Mouse (Mus musculus) hindbrain, postnatal 0 days (tissue): Measurements from ENCODE around the gene Ccdc85a. TPM values are rescaled to one million over a fixed set of nuclear protein-coding genes. Genes with fewer than 3 reads are reported as not detected.
A peak's percentile ranks its signal among the peaks of the same experiment; 100 is the strongest.

Source experiments
- ATAC-seq: fragments of 200-750 bp; cut with Nextera tagmentation; 2 replicates; pipeline ENCODE4 v1.8.0; 2017; ENCODE audit warnings: mild to moderate bottlenecking, moderate TSS enrichment, moderate library complexity
- DNase-seq: peaks from one replicate; pipeline ENCODE4 v3.0.0-alpha.2; 2015; ENCODE audit warnings: low spot score
- H3K27ac ChIP-seq: fragments of 300-500 bp; sonication (generic); 2 replicates; pipeline ENCODE4 v1.5.1; 2014; ENCODE audit warnings: mild to moderate bottlenecking
- H3K27me3 ChIP-seq: fragments of 300-500 bp; sonication (generic); 2 replicates; pipeline ENCODE4 v1.6.1; 2014; ENCODE audit warnings: low read length, mixed read lengths; ENCODE audit not compliant: insufficient read depth
- H3K36me3 ChIP-seq: fragments of 300-500 bp; sonication (generic); 2 replicates; pipeline ENCODE4 v1.6.1; 2014; ENCODE audit warnings: low read length, mixed read lengths; ENCODE audit not compliant: insufficient read depth
- H3K4me1 ChIP-seq: fragments of 300-500 bp; sonication (generic); 2 replicates; pipeline ENCODE4 v1.6.1; 2014; ENCODE audit warnings: antibody characterized with exemption, low read length, mixed read lengths; ENCODE audit not compliant: insufficient read depth
- H3K4me2 ChIP-seq: fragments of 300-500 bp; sonication (generic); 2 replicates; pipeline ENCODE4 v1.6.1; 2014; ENCODE audit warnings: low read depth, mild to moderate bottlenecking, low read length, moderate library complexity, mixed read lengths
- H3K4me3 ChIP-seq: fragments of 300-500 bp; sonication (generic); 2 replicates; pipeline ENCODE4 v1.5.1; 2014; ENCODE audit warnings: low read length
- H3K9ac ChIP-seq: fragments of 300-500 bp; sonication (generic); replicated peaks from 2 replicates; pipeline ENCODE4 v1.6.1; 2014; ENCODE audit warnings: mild to moderate bottlenecking, low read length, moderate library complexity, mixed read lengths
- H3K9me3 ChIP-seq: fragments of 300-500 bp; sonication (generic); 2 replicates; pipeline ENCODE4 v1.6.1; 2016; ENCODE audit warnings: low read length, mixed read lengths
- CTCF ChIP-seq: IDR thresholded peaks from 2 replicates; pipeline ENCODE4 v1.5.1; 2016; ENCODE audit warnings: antibody characterized with exemption, control low read depth, low read depth
- WGBS: fragments of 180-500 bp; shearing (Covaris S2); extraction: QIAGEN DNeasy Blood & Tissue Kit; methylation state at CpG from one replicate; pipeline ENCODE4 v1.1.7; 2014; 5-methylcytosine and 5-hydroxymethylcytosine counted together
- polyA plus RNA-seq: library from polyadenylated mRNA; unstranded; fragments of >200 nt; fragmentation: Nextera tagmentation; extraction: Ambion mirVana; gene quantifications from 2 replicates; pipeline ENCODE4 v1.2.1, GENCODE M21; 2015
- total RNA-seq: library from RNA; depleted of rRNA; stranded (reverse); fragments of >200 nt; gene quantifications from 2 replicates; pipeline ENCODE4 v1.2.3, GENCODE M21; 2014

Gene Ccdc85a
- total and polyA plus RNA-seq, 2 experiments from 2014 or later: 27.6 to 51.7 TPM

DNA sequence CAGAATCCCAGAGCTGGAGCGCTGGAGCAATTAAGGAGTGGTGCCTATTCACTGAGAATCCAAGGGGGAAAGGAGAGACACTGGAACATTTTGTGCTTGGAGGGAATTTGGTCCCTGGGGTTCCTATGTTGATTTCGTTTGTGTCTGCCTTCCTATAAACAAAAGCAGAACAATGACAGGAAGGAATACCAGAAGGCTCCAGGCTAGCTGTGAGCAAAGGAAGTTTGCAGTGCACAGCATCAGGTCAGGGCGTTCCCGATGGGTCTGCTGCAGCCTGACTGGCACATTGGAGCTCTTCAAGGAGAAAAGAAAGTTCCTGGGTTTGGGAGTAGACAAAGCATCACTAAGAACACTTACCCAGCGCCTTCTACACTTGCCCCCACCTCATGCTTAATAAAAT, 1.9 kb downstream of the Ccdc85a start:
- TF ChIP-seq CTCF: no peak
- Histone ChIP-seq H3K4me2 (peak overlapping the region; percentile 90), H3K36me3 (no peaks in the 10 kb centered on the region), H3K4me3 (peak overlapping the region; percentile 79), H3K4me1 (0 out of 2 replicates have a peak, but pooled peaks cover 4% of the 10 kb centered on the region), H3K9me3 (no peaks in the 10 kb centered on the region), H3K9ac (peak overlapping the region; percentile 25), H3K27me3 (no peaks in the 10 kb centered on the region), H3K27ac (no peak overlapping the region)
- ATAC-seq (no peak), DNase-seq (peak; percentile 23)
- 11% methylated on average over 5 of the region's 5 CpGs for WGBS

GRCm38 (mm10) chr11:28572423-28572822, 11.7 kb downstream of the Ccdc85a start:
- Histone ChIP-seq H3K27ac (no peak overlapping the region), H3K4me1 (no peaks in the 10 kb centered on the region), H3K36me3 (peaks cover 7% of the 10 kb centered on the region; the same call in 1 of the 2 replicates), H3K4me2 (no peak overlapping the region), H3K9me3 (no peaks in the 10 kb centered on the region), H3K9ac (no peak overlapping the region), H3K27me3 (no peaks in the 10 kb centered on the region), H3K4me3 (no peak overlapping the region)
- DNase-seq: no peak
- no peak for ATAC-seq
- TF ChIP-seq CTCF: no peak
- whole genome bisulfite sequencing: 75% methylated on average over 1 of the region's 1 CpGs

- H3K4me3 ChIP-seq: no peak overlapping the region
- H3K9ac ChIP-seq: no peak overlapping the region
- H3K27me3 ChIP-seq: no peaks in the 10 kb centered on the region
- no peaks in the 10 kb centered on the region for H3K36me3 ChIP-seq
- ATAC-seq: no peak
- no peak overlapping the region for H3K27ac ChIP-seq
- DNase-seq: no peak
- H3K4me2 ChIP-seq: no peak overlapping the region
- no peak for TF ChIP-seq CTCF
- H3K4me1 ChIP-seq: no peaks in the 10 kb centered on the region
- peaks cover 5% of the 10 kb centered on the region; the same call in 1 of the 2 replicates for H3K9me3 ChIP-seq
Measured at GRCm38 (mm10) chr11:28556420-28556819, 27.7 kb downstream of the Ccdc85a start.

GRCm38 (mm10) chr11:28543429-28543828, 40.7 kb downstream of the Ccdc85a start:
- Histone ChIP-seq H3K9me3 (no peaks in the 10 kb centered on the region), H3K9ac (no peak overlapping the region), H3K4me3 (no peak overlapping the region), H3K4me2 (no peak overlapping the region), H3K4me1 (no peaks in the 10 kb centered on the region), H3K27me3 (no peaks in the 10 kb centered on the region), H3K36me3 (no peaks in the 10 kb centered on the region), H3K27ac (no peak overlapping the region)
- WGBS: 96% methylated on average over 2 of the region's 2 CpGs
- TF ChIP-seq CTCF: no peak
- no peak for ATAC-seq
- DNase-seq: no peak

- no peak for DNase-seq
- Histone ChIP-seq H3K36me3 (no peaks in the 10 kb centered on the region), H3K9me3 (no peaks in the 10 kb centered on the region), H3K4me2 (no peak overlapping the region), H3K27me3 (no peaks in the 10 kb centered on the region), H3K9ac (no peak overlapping the region), H3K27ac (no peak overlapping the region), H3K4me1 (no peaks in the 10 kb centered on the region), H3K4me3 (no peak overlapping the region)
- 90% methylated on average over 1 of the region's 1 CpGs for WGBS
- ATAC-seq: no peak
- no peak for TF ChIP-seq CTCF
Measured at GRCm38 (mm10) chr11:28541307-28541706, 42.8 kb downstream of the Ccdc85a start.

DNA sequence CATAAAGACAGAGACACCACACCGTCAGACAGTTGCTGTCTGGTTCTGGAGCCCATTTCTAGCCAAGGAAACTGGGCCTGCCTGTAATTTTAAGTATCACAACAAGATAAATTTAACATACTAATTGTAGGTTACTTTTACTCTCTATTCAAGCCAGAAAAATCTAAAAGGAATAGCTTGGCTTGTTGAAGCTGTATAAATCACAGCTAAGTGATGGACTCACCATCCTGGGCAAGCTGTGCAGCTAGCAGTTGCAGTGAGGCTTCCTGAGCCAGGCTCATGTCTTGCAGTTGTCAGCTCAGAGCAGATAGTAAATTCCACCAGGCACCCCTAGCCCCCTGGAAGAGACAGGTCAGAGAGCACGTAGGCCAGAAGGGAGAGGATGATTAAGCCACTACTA, 50.8 kb downstream of the Ccdc85a start:
- DNase-seq: no peak
- H3K9me3 ChIP-seq: no peaks in the 10 kb centered on the region; the same call in 1 of the 2 replicates
- H3K4me2 ChIP-seq: no peak overlapping the region
- no peak for TF ChIP-seq CTCF
- H3K9ac ChIP-seq: no peak overlapping the region
- WGBS: 81% methylated on average over 2 of the region's 2 CpGs
- H3K27me3 ChIP-seq: no peaks in the 10 kb centered on the region
- H3K4me3 ChIP-seq: no peak overlapping the region
- no peak overlapping the region for H3K27ac ChIP-seq
- no peaks in the 10 kb centered on the region for H3K36me3 ChIP-seq
- no peak for ATAC-seq
- H3K4me1 ChIP-seq: no peaks in the 10 kb centered on the region

DNA sequence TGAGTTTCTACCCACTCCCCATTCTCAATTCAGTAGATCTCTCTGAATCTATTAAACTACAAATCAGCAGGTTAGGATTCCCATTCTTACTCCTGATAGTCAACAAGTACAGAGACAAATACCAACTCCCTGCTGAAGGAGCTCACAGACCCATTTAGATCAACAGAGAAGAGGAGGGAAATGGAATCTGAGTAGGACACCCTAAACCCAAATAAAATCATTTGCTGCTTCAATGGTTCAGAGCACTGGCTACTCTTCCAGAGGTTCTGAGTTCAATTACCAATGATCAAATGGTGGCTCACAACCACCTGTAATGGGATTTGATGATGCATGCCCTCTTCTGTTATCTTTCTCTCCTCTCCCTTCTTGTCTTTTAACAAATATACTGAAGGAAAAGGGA, 82.9 kb downstream of the Ccdc85a start:
- DNase-seq (no peak), ATAC-seq (no peak)
- no peak for TF ChIP-seq CTCF

GRCm38 (mm10) chr11:28497034-28497433, 87.1 kb downstream of the Ccdc85a start:
- no peaks in the 10 kb centered on the region for H3K9me3 ChIP-seq
- H3K36me3 ChIP-seq: no peaks in the 10 kb centered on the region
- ATAC-seq (no peak), DNase-seq (peak; percentile 29)
- no peak overlapping the region for H3K4me2 ChIP-seq
- no peak for TF ChIP-seq CTCF
- no peak overlapping the region for H3K4me3 ChIP-seq
- no peak overlapping the region for H3K9ac ChIP-seq
- no peaks in the 10 kb centered on the region for H3K27me3 ChIP-seq
- H3K27ac ChIP-seq: no peak overlapping the region
- no peaks in the 10 kb centered on the region for H3K4me1 ChIP-seq

More for the DNA sequence above, 82.9 kb downstream of the Ccdc85a start:
- Histone ChIP-seq H3K27me3 (no peaks in the 10 kb centered on the region), H3K27ac (no peak overlapping the region), H3K9me3 (no peaks in the 10 kb centered on the region), H3K4me3 (no peak overlapping the region), H3K9ac (no peak overlapping the region), H3K4me1 (no peaks in the 10 kb centered on the region), H3K4me2 (no peak overlapping the region), H3K36me3 (no peaks in the 10 kb centered on the region)
